Mouse (Mus musculus): Measurements from ENCODE around the gene Adam20. TPM values are rescaled to one million over a fixed set of nuclear protein-coding genes. Genes with fewer than 3 reads are reported as not detected.
"Not testable (repeated sequence)": the region's sequence is repeated elsewhere in the genome, so short reads cannot be mapped to it uniquely, and the experiment has no call there.

The Adam20 gene
- not detected in 2 replicates for polyA plus RNA-seq (2012; rRNA removed)

DNA sequence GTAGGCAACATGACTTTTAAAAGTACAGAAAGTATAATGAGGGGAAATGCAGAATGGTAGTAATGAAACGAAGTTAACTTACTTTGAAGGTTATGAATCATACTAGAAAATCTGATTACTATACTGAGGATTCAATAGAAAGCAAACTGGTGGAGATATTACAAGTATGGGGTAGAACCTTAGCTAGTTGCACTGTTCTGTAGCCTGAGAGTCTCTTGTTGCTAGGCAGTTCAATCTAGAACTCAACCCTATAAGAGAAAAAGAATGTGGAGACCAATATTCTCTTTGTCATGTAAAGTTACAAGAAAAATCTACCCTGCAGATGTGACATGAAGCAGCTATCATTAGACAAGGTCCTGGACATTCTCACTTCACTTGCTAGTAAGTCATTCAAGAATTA is at the start of gene Adam20:
Gene Adam20 (plus strand): TSS at position 301 of the 400 bp plus-strand sequence.
- H3K27ac ChIP-seq (ENCODE audit: insufficient read depth, low read length); H3K4me3 ChIP-seq (ENCODE audit: insufficient read depth, low read length); H3K4me1 ChIP-seq (ENCODE audit: control insufficient read depth, insufficient read depth, low read length): not testable (repeated sequence)

DNA sequence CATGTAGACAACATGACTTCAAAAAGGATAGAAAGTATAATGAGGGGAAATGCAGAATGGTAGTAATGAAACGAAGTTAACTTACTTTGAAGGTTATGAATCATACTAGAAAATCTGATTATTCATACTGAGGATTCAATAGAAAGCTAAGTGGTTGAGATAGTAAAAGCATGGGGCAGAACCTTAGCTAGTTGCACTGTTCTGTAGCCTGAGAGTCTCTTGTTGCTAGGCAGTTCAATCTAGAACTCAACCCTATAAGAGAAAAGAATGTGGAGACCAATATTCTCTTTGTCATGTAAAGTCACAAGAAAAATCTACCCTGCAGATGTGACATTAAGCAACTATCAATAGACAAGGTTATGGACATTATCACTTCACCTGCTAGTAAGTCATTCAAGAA is 41.2 kb upstream of the Adam20 start, which contains the start of gene Adam25:
Gene Adam25 (plus strand): TSS at position 301 of the 400 bp plus-strand sequence.
- H3K27ac ChIP-seq (ENCODE audit: insufficient read depth, low read length); H3K4me1 ChIP-seq (ENCODE audit: control insufficient read depth, insufficient read depth, low read length); H3K4me3 ChIP-seq (ENCODE audit: insufficient read depth, low read length): not testable (repeated sequence)

DNA sequence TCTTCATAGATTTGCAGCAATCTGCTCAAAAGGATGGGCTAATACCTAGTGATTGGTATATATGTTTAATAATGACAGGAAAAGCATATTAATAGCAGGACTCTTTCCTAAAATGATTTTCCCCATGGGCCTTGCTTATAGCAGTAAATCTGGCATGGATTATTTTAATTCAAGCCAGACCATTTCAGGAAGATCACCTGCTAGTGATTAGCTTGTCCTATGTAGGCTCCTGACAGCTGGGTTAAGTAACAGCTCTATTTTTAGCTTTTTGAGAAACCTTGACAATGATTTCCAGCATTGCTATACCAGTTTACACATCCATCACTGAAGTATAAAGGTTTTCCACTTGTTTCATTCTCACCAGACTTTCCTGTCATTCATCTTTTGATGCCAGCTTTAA is 9.8 kb upstream of the Adam20 start:
- H3K4me1 ChIP-seq (ENCODE audit: control insufficient read depth, insufficient read depth, low read length), result no peaks in the 10 kb centered on the region
- H3K27ac ChIP-seq (ENCODE audit: insufficient read depth, low read length), result no peak overlapping the region
- TF ChIP-seq POLR2A (IDR thresholded peaks at IDR 0.05; ENCODE audit: extremely low read depth, insufficient read depth, low read length) (no peak), CTCF (IDR thresholded peaks at IDR 0.05; ENCODE audit: extremely low read depth, insufficient read depth, low read length) (no peak)
- no peak overlapping the region for H3K4me3 ChIP-seq (ENCODE audit: insufficient read depth, low read length)

DNA sequence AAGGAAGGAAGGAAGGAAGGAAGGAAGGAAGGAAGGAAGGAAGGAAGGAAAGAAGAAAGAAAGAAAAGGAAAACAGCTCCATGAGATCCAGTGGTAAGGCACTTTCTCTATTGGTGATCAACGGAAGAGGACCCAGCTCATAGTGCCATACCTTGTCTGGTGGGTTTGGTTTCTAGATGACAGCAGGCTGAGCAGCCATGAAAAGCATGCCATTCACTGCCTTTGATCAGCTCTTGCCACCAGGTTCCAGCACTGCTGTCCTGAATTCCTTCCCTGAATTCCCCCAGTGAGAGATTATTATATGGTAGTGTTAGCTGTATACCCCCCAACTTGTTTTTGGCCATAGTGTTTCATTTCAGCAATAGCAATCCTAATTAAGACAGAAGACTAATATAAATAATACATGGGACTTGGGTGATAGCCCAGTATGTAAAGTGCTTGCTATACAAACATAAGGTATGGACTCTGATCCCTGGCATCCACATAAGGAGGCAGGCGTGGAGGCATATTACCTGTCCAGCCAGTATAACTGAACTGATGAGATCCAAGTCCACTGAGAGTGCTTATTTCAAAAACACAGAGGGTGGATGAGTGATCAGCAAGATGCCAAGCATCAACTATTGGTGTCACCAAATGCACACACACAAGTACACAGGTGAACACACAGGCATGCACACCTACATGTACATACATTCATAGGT is 10.5 kb downstream of the Adam20 start:
- no peak overlapping the region for H3K4me3 ChIP-seq (ENCODE audit: insufficient read depth, low read length)
- TF ChIP-seq CTCF (IDR thresholded peaks at IDR 0.05; ENCODE audit: extremely low read depth, insufficient read depth, low read length) (no peak), POLR2A (IDR thresholded peaks at IDR 0.05; ENCODE audit: extremely low read depth, insufficient read depth, low read length) (no peak)
- no peak overlapping the region for H3K27ac ChIP-seq (ENCODE audit: insufficient read depth, low read length)
- no peaks in the 10 kb centered on the region for H3K4me1 ChIP-seq (ENCODE audit: control insufficient read depth, insufficient read depth, low read length)

Other genes starting within 250 kb of the Adam20 start
- gene Adam24, start 118.2 kb upstream of the Adam20 start, polyA plus RNA-seq (2012; rRNA removed), result not detected in 2 replicates
- gene Adam25, start 41.1 kb upstream of the Adam20 start, polyA plus RNA-seq (2012; rRNA removed), result not detected in 2 replicates
- gene Adam39, start 29.7 kb downstream of the Adam20 start, polyA plus RNA-seq (2012; rRNA removed), result not detected in 2 replicates